Mouse (Mus musculus): ENCODE results near the gene Fam160a1. TPM values are rescaled to one million over a fixed set of nuclear protein-coding genes. Genes with fewer than 3 reads are reported as not detected.

Fam160a1 gene
- polyA plus RNA-seq, 1 experiment from 2014 or later: 3.8 TPM

DNA sequence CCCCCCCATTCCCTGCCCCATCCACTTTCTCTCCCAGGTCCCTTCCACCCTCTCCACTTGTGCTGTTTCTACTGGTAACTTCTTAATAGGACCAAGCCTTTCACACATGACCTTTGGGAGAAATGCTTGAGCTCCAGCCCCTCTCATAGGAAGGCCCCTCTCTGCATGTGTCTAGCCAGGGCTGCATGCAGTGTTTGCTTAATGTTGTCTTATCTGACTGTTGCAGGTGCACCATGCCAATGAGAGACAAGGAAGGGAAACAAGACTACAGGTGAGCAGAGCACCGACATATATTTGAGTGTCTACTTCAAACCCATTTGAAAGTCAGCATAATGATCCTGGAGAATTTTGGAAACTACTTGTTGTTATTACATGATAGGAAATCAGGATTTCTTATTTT lies 200.7 kb downstream of the Fam160a1 start:
- ATAC-seq: no peak
- Histone ChIP-seq H3K27me3 (replicated peaks; ENCODE audit: control insufficient read depth, insufficient read depth, low read length) (no peaks in the 10 kb centered on the region), H3K9ac (ENCODE audit: low read depth, low read length) (no peak overlapping the region), H3K4me1 (ENCODE audit: control insufficient read depth, insufficient read depth, low read length) (no peaks in the 10 kb centered on the region), H3K4me2 (ENCODE audit: low read depth, low read length) (no peak overlapping the region), H3K27ac (ENCODE audit: low read length) (no peak overlapping the region), H3K9me3 (ENCODE audit: control insufficient read depth, low read length) (no peaks in the 10 kb centered on the region), H3K4me3 (ENCODE audit: low read length) (no peak overlapping the region), H3K36me3 (ENCODE audit: control insufficient read depth, insufficient read depth, low read length) (no peaks in the 10 kb centered on the region)
- WGBS: 96% methylated on average over 1 of the region's 1 CpGs

Other genes starting within 250 kb of the Fam160a1 start
- gene Gatb, start 243.2 kb downstream of the Fam160a1 start, polyA plus RNA-seq (2015; fragmentation: Nextera tagmentation; extraction: Ambion mirVana): 34.2 and 37.8 TPM in 2 replicates
- gene Glt28d2, start 70.2 kb upstream of the Fam160a1 start, polyA plus RNA-seq (2015; fragmentation: Nextera tagmentation; extraction: Ambion mirVana): 2.2 and 2.4 TPM in 2 replicates
- gene Gm37240, start 70.2 kb upstream of the Fam160a1 start, polyA plus RNA-seq (2015; fragmentation: Nextera tagmentation; extraction: Ambion mirVana): 6.5 and 6.8 TPM in 2 replicates
- gene Sh3d19, start 153.8 kb upstream of the Fam160a1 start, polyA plus RNA-seq (2015; fragmentation: Nextera tagmentation; extraction: Ambion mirVana): 27.5 and 35.6 TPM in 2 replicates
- not detected in 2 replicates for gene Prss48, start 185.2 kb upstream of the Fam160a1 start, polyA plus RNA-seq (2015; fragmentation: Nextera tagmentation; extraction: Ambion mirVana)

All from intestine, embryonic 16.5 days (tissue).